Mouse (Mus musculus) testis, postnatal 10 days (tissue): Measurements from ENCODE around the gene Stk36.

Experiments used
- DNase-seq: peaks from one replicate; pipeline ENCODE4 v3.0.0; 2021; ENCODE audit warnings: low spot score

Stk36 gene

DNA sequence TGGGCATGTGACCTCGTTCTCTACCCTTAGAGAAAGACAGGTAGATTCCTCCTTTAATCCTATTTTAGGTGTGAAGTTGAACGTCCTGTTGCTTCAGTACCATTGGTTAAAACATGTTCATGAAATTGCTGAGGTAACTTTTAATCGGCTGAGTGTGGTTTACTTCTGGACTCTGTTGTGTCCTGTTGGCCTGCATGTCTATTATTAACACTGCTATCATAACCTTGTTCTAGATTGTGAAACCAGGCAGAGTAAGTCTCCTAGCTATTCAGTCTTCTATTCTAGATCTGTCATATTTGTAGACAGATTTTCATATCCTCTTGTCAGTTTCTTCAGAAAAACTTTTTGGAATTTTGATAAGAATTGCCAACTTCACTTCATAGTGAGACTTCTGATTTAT is 67.1 kb downstream of the Stk36 start:
- no peak for DNase-seq

- DNase-seq, result no peak
These were observed 71.5 kb downstream of the Stk36 start for GRCm38 (mm10) chr1:74672731-74673130.

GRCm38 (mm10) chr1:74676863-74677262 is 75.6 kb downstream of the Stk36 start:
- no peak for DNase-seq

DNA sequence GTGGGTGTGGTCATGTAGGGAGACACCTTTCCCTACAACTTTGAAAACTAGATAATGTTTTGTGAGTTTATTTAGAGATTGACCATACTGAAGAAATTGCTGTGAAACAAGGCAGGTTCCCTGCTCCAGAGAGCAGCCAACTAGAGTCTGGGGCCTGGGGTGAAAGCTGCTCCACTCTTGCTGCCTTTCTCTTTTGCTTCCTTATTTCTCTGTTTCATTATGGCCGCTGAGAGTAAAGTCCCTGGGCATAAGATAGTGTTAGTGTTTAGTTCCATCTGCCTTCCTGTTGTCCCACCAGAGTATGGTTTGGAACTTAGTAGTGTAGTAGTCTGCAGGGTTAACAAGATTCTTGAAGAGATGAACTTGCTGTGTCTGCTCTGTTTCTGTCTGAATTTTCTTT is 76.6 kb downstream of the Stk36 start:
- DNase-seq, result no peak
